Mouse (Mus musculus) central nervous system, embryonic 18 days (tissue): Measurements from ENCODE around the gene Adcy6. TPM values are rescaled to one million over a fixed set of nuclear protein-coding genes. Genes with fewer than 3 reads are reported as not detected.

Source experiments
- polyA plus RNA-seq: library from polyadenylated mRNA; depleted of rRNA; stranded (reverse); fragments of >200 nt; gene quantifications from 2 replicates; pipeline ENCODE4 v1.2.3, GENCODE M21; 2012; rRNA removed

The Adcy6 gene
- 42.5 and 49.1 TPM in 2 replicates for polyA plus RNA-seq

GRCm38 (mm10) chr15:98609331-98610130 lies at the start of gene Adcy6:
Adcy6 (minus strand) TSS chr15:98610076.

GRCm38 (mm10) chr15:98630540-98630939 lies 20.7 kb upstream of the Adcy6 start, which contains the start of gene Cacnb3:
Cacnb3 (plus strand) TSS chr15:98630840.

DNA sequence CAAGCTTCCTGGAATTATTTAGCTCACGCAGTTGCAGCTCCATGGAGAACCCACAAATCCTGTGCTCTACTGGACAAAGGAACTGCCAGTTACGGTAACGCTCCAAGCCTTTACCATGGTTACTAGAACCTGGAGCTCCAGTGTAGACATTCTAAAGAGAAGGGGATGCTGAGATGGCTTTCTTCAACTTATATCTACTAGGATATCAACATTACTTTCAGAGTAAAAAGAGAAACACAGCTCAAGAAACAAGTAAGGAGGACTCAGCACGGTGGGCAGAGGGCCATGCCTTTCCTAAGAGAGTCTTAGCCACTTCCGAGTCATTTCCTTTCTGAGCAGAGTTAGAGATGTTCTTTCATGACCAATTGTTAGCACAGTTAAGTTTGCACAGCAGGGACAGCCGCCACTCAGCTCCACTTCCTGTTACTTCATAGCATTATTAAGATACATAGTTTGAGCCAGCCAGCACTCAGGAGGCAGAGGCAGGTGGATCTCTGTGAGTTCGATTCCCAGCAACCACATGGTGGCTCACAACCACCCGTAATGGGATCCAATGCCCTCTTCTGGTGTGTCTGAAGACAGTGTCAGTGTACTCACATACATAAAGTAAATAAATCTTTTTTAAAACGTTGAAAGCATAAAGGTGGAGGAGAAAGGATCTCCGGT lies 38.9 kb downstream of the Adcy6 start, which contains the start of the genes Ccnt1 and 4930415O20Rik:
Gene Ccnt1, minus strand, starts transcription at position 51 of the 666 bp plus-strand sequence.
Gene 4930415O20Rik, plus strand, starts transcription at position 132 of the 666 bp plus-strand sequence.

Other genes with a start within 250 kb of the Adcy6 start
- not detected in 2 replicates for gene Olfr283, start 229.1 kb downstream of the Adcy6 start, polyA plus RNA-seq
- not detected in 2 replicates for gene Olfr282, start 178.9 kb downstream of the Adcy6 start, polyA plus RNA-seq
- not detected in 2 replicates for gene Olfr281, start 157.5 kb downstream of the Adcy6 start, polyA plus RNA-seq
- not detected in 2 replicates for gene OR5BS1P, start 140.2 kb downstream of the Adcy6 start, polyA plus RNA-seq
- 0.09 TPM in 1 of 2 replicates, not detected in the other for gene Lalba, start 127.4 kb downstream of the Adcy6 start, polyA plus RNA-seq
- gene Olfr279, start 117.7 kb downstream of the Adcy6 start, polyA plus RNA-seq = not detected in 2 replicates
- gene Kansl2, start 75.8 kb downstream of the Adcy6 start, polyA plus RNA-seq = 90.0 and 92.4 TPM in 2 replicates
- 22.2 and 25.8 TPM in 2 replicates for gene Ccnt1, start 39.2 kb downstream of the Adcy6 start, polyA plus RNA-seq
- gene 4930415O20Rik, start 39.1 kb downstream of the Adcy6 start, polyA plus RNA-seq = 0.24 TPM in 1 of 2 replicates, not detected in the other
- gene Cacnb3, start 20.8 kb upstream of the Adcy6 start, polyA plus RNA-seq = 278 and 313 TPM in 2 replicates
- 41.2 and 44.4 TPM in 2 replicates for gene Ddx23, start 52.8 kb upstream of the Adcy6 start, polyA plus RNA-seq
- 38.9 and 41.2 TPM in 2 replicates for gene Rnd1, start 67.4 kb upstream of the Adcy6 start, polyA plus RNA-seq
- 6.0 and 6.1 TPM in 2 replicates for gene Ccdc65, start 98.1 kb upstream of the Adcy6 start, polyA plus RNA-seq
- 3.0 and 6.1 TPM in 2 replicates for gene Fkbp11, start 118.1 kb upstream of the Adcy6 start, polyA plus RNA-seq
- 164 and 198 TPM in 2 replicates for gene Arf3, start 153.1 kb upstream of the Adcy6 start, polyA plus RNA-seq
- gene Wnt10b, start 168.1 kb upstream of the Adcy6 start, polyA plus RNA-seq = 0.35 and 1.4 TPM in 2 replicates
- gene Wnt1, start 179.8 kb upstream of the Adcy6 start, polyA plus RNA-seq = 0.19 and 0.21 TPM in 2 replicates
- gene Ddn, start 199.4 kb upstream of the Adcy6 start, polyA plus RNA-seq = 10.6 and 13.2 TPM in 2 replicates
- gene Prkag1, start 221.4 kb upstream of the Adcy6 start, polyA plus RNA-seq = 62.9 and 66.0 TPM in 2 replicates